Mouse (Mus musculus) thymus, postnatal 14 days (tissue): ENCODE data around the gene Ankub1.

Source experiments
- DNase-seq: peaks from one replicate; pipeline ENCODE4 v3.0.0; 2021

The Ankub1 gene

DNA sequence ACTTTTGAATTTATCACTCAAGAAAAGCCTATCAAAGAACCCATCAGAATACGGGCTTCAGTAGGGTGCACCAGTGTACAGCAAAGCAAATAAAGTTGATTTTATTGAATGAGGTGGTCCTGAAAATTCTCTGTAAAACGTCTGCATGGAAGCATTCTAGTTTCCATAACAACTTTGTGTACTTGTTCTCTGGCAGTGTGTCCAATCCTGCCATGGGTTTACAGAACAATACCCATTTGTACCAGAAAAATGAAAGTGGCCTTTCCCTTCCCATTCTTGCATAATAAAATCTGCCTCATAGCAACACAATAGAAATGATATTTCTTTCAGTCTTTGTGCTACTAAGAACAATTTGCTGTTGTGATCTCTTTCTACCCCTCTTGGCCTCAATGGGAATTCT lies at the start of gene Ankub1:
Ankub1 (minus strand) TSS at position 81 of the 400 bp plus-strand sequence.
- DNase-seq, result no peak

DNA sequence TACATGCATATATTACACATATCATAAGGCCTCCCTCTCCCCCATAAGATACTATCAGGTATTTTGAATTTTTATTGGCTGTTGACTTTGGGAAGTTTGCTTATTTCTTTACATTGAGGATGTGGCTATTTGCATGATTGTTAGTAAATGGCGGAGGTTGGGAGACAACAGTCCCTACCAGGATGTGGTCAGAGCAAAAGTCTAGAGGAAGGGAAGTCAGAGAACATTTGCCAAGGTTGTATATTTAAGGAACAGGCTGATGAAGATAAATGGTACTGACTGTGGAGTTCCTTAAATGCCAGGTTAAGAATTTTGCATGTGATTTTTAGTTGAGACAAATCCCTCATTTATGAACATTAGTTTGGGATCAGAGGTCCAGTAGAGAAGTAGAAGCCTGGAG lies 47.2 kb upstream of the Ankub1 start:
- DNase-seq, result no peak

DNA sequence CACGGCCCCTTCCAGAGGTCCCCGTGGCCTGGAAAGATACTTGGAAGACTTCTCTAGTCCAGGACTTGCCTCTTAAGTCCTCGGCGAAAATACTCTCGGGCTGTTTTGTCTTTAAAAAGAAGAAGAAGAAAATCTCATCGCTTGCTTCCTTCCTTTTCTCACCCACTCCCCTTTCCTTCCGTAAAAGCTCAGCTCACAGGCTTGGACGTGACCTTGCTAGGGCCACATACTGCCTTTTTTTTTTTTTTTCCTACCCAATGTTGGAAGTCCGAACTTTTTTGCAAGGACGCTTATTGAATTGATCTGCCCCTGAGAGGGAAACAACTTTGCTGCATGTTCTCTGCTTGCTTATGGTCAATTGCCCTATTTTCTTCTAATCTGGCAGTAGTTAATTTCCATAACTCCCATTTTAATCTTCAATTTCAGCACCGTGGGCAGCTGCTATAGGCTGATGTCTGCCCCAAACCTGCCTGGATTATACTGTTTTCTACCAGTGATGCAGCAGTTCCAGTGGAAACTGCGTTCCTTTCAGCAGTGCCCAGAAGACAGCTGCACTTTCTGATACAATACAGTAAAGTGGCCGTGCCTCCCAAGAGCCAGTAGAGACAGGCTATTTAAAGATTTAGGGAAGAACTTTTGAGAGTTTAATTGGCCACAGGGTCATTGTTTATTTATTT lies 44.0 kb upstream of the Ankub1 start:
- no peak for DNase-seq

DNA sequence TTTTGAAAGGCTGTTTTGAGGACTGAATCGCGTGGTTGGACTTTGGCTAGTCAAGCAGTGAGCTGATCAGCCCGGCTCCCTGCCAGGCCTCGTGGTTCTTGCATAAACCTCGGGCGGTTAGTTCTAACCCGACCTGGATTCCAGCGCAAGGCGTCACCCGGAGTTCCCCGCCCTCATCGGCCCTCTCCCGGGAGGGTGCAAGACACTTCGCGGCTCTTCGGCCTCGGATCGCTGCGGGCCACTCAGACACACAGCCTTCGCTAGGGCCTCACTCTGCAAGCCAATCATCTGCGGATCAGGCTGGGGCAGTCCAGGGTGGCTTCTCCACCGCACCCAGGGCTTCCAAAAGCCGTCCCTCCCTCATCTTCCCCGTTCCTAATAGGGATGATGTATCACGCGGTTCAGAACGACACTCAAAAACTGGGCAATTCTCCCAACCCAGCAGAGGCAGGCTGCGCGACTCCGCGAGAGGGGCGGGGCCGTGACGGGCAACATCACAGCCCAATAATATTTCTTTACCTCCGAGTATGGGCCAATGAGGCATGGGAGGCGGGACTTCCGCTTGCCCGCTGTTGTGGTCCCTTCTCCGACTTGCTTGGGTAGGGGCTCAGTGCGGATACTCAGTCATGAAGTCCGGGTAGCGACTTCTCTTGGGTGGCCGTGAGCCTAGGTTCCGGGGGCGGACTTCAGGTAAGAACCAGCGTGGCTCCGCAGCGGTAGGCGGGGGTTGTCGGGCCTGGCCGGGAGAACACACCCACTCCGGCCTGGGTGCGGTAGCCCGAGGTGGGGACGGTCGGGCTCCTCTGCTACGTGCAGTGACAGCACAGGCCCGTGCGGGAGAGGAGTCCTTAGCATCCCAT lies 43.1 kb upstream of the Ankub1 start, which contains the start of gene Rnf13:
Rnf13 (plus strand) TSS at position 552 of the 860 bp plus-strand sequence.
- peak; percentile 96 for DNase-seq

DNA sequence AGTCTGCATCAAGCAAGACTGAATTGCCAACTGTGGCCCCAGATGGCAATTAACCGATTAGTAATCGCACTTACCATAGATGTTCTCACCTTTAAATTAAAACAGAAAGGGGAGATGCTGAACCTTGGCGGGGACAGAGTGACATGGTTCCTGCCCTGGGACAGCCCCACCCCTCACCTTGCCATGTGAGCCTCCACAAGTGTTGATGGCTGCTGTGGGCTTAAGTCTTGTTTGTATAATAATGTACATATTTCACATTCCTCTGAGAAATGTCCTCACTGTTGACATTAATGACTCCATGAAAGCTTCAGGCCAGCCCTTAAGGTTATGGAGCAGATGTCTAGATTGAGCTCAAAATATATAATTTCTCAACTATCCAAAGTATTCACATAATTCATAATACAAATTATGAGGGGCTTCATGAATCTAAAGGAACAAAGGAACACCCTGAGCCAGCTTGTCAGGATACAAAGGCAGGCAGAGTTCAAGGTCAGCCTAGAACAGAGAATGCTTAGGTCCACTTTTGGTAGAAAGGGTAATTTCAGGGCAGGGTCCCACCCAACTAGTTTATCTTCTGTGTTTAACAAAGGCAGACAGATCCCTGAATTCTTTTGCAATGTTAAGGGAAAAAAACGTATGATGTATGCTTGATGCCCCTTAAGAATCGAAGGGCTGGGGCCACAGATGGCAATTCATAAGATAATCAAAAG lies 39.8 kb upstream of the Ankub1 start:
- DNase-seq, result no peak

DNA sequence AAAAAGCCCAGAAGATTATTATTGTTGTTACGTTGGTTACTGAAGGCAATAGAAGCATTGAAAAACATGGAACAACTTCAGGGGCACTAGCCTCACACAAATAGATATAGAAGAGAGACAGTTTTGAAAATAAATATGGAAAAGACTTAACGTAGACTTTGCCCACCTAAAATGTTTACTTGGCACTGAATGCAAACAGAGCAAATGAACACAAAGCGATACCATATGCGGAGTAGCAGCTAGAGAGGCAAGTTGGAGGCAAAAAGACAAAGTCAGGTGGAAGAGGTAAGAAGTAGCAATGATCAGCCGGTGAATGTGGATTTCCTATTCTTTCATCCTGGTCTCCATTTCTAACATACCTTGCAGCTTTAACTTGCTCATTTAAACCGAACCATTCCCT lies 21.6 kb upstream of the Ankub1 start:
- DNase-seq, result no peak

DNA sequence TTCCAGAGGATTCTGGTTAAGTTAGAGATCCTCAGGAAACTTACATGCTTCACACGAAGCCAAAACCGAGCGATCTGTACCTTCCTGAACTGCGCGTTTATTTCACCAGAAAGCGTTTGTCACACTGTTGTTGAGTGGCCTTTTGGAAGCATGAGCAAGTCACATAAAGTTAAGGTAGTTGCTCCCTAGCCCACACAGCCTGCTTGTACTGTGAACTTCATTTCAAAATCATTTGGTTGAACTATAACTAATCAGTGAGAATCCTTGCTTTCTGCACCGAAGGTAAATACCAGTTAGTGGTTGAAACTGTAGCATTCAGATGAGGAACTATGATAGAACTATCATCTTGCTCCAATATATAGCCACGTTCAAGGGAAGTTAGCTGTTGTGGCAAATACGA lies 4.2 kb upstream of the Ankub1 start:
- DNase-seq, result no peak

DNA sequence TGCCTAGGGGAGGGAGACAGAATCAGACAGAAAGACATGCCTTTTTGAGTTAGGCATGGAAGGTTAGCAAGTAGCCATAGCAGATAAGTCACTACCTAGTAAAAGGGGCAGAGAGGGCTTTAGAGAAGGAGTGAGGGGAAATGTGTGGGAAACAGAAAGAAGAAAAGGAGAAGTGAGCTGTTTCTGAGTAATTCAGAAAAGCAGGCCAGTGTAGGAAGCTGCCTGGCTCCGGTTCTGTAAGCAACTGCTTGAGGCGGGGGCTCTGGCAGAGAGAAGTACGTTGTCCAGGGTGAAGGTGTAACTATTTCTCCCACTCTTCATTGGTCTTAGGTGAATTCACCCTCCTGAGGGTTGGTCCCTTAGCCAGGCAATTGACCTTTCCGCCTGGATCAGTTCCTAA lies 3.6 kb upstream of the Ankub1 start:
- DNase-seq, result no peak

DNA sequence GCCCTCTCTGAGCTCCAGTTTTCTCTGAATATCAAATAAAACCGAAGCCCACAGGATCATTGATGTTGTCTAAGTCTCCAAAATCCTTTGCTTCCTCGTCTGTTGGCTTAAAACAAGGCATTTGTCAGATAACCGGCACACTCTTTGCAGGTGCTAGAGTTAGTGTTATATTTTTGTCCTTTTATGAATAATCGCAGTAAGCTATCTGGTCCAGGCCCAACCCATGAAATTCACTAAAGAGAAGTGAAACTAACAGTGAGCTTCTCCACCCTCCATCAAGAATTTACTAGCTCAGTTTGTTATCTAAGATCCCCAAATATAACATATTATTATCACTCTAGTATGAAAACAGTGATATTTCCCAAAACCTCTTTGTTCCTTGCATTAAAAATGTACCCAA lies 827 bp downstream of the Ankub1 start:
- DNase-seq, result no peak

DNA sequence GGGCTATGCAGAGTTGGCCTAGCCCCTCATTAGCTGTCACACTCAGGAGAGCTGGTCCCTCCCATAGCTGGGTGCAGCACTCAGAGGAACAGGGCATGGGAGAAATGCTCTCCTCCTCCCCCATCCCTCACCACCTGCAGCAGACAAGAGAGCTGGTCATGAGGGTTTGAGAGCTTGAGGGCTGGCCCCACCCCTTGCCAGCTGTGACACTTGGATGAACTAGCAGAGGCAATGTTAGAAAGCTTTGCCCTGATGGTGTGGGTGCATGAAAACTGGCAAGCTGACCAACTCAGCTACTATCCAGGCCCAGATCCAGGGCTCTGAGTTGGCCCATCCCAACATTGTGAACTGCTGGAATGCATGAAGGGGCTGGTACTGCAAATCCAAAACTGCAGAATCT lies 14.8 kb downstream of the Ankub1 start:
- DNase-seq, result no peak

DNA sequence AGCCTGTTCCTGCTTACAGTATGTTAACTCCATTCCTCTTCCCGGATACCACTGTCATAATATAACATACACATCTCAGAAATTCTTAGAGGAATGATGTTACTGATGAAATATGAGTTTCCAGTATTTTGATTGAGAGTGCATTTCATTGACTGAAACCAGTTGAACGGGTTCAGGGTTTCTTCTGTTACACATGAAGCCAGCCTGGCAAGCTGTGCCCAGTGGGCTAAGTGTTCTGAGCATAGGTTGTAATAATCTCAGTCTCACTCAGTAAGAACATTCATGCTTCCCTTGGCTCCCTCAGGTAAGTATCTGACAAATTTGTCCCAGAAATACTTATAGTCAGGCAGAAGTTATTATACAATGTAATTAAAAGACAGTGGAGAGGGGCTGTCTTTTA lies 18.5 kb downstream of the Ankub1 start:
- DNase-seq, result no peak

DNA sequence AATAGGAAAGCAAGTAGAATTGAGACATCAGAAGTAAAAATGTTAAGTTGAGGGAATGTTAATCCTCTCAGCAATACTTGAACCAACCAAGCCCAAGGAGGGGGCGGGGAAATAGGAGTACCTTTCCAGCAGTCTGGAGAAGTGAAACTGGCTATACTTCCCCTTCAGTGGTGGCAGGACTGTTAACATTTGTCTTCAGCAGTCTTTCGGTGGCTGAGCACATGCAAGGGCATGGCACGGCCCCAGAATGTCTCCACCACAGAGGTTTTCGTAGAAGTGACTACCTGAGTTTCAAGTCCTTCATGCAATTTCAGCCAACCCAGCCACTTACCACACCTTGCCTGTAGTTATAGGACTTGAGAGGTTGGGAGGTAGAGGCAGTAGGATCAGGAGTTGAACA lies 19.0 kb downstream of the Ankub1 start:
- DNase-seq, result no peak

DNA sequence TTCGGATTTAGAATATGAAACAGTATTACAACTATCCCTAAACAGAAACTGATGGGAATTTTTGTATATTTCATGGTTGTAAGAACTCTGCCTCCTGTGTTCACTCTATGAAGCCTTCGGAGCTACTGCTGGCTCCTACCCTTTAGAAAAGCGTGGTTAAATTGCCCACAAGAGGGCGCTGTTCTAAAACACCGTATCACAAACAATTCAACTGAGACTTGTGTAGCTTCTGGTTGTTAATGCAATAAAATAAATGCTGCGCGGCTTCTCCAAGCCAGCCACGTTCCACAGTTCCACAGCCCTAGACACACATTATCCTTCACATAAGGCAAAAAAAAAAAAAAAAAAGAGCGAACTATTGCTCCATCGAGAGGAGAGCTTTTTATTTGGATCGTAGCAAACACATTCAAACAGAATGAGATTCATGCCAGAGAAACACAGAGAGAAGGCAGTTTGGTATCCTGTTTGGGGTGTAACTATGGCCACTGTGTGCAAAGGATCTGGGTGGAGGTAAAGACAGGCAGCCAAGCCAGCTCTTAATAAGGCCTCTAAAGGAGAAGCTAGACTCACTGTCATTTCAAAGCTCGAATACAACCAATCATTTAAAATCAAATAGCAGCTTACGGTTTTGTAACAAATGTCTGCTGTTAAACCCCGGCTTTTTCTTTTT lies 25.4 kb downstream of the Ankub1 start:
- peak; percentile 56 for DNase-seq

DNA sequence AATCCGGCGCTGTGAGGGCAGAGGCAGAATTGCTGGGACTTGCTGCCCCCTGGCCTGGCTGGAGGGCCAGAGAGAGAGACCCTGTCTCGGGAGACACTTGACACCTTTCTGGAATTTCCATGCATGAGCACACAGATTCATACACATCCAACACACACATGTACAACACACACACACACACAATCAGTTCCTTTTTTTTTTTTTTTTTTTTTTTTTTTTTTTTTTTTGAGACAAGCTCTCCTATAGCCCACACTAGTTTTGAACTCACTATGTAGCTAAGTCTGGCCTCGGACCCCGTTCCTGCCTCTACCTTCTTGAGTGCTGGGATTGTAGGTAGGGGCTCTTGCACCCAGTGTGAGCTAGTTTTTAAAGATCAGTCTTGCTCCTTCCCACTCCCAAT lies 26.7 kb downstream of the Ankub1 start:
- no peak for DNase-seq

DNA sequence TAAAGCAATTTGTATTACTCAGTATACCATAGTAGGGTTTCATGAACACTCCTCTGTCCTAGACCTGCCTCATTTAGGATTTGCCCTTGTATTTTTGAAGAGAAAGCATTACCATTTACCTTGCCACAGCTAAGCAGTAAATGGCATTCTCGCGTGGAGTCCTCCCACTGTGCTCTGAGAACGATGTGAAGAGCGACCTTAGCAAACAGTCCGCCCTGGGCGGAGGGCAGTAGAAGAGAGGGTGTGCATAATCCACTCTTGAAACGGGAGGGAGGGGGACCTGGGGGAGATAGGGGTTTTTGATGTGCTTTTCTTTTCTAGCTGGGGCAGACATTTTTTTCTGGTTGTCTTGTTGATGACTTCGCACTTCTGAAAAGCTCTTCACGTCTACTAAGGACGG lies 27.9 kb downstream of the Ankub1 start:
- DNase-seq, result no peak

DNA sequence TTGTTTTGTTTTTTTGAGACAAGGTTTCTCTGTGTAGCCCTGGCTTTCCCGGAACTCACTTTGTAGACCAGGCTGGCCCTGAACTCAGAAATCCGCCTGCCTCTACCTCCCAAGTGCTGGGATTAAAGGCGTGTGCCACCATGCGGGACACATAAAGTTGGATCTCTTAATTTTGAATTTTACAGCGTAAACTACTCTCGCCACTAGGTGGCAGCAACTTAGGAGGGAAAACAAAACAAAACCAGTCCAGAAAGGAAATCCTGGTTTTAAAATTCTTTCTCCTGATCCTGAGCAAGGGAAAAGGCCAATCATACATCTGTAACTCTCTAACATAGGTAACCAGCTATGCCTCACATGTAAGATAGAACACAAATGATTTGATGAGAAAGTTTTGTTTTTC lies 28.9 kb downstream of the Ankub1 start:
- DNase-seq, result peak; percentile 44

DNA sequence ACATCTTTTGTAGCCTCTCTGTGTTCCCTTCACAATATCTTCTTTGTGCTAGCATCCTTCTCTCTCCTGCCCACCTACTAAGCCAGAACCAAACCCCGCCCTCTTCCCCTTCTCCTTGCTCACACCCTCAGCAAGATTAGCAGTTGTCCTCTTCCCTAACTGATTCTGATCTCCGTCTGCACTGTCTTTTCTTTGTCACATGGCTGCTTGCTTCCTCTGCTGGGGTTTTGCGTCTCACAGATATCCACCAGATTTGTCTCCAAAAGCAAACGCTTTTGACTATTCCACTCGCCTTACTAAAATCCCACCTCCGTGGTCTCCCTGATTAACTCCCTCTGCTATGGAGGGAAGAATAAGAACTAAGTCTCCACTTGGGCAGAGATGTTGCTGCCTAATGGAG lies 34.0 kb downstream of the Ankub1 start:
- DNase-seq, result no peak

DNA sequence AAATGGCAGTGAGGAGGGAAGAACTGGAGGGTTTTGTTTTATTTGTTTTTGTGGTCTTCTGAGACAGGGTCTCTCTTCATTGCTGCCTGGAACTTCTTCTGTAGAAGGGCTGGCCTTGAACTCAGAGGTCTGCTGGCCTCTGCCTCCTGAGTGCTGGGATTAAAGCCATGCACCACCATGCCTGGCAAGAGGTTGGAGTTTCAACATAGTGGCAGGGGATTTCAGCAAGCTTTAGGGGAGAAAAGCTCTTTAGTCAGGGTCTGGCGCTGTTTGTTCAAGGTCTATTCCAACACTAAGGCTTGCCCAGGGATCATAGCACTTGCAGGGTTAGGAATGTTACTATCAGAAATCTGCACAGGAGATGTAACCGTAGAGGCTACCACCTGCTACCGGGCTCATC lies 39.0 kb downstream of the Ankub1 start:
- no peak for DNase-seq

DNA sequence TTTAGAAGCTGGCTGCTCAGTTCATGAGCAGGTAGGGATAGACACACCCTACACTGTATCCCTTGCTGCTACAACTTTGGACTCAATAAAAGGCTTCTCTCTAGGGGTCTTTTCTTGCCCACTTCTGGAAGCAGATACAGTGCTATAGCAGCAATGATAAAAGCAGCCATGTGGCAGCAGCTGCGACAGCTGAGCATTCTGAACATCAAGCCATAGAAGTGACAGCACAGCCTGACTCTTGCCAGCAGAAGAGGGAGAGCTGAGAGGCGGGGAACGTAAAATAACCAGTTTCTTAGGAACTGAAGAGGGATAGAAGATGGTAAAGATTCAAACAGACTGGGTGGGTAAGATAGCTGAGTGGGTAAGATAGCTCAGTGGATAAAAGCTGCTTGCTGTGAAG lies 40.1 kb downstream of the Ankub1 start:
- DNase-seq, result no peak

DNA sequence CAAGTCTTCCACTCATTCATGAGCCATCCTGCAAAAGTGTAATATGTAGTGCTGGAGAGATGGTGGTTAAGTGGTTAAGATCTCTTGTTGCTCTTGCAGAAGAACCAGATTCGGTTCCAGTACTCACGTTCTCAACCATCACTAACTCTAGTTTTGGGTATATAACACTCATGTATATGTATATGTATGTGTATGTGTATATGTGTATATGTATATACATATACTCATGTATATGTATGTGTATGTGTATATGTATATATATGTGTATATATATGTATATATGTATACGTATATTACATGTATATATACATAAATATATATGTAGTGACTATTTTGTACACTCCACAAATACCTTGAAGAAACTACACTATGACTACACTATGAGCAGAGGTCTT lies 40.7 kb downstream of the Ankub1 start:
- DNase-seq, result no peak

DNA sequence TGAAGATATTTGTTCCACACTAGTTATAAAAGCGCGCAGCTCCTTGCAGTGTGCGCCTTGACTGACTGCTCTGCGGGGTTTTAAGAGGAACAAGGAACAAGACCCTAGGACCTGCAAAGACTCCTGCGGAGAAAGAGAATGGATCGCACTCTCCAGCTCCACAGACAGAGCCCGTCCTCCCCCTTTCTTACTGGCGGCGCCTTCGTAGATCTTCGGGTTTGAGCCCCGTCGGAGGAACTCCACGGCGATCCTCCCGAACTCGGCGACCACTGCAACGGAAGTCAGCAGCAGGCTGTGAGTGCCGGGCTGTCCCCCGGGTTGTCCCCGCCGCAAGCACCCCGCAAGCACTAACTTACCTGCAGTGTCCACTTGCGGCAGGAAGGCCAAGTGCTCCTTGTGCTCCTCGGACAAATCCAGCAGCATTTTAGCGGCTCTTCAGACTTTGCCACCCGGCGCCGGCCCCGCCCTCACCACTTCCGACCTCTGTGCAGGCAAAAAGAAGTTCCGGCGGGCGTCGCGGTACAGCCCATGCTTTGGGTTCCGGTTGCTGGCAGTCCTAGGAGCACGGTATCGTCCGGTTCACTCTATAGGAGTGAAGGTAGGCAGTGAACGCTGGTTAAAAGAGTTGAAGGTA lies 41.3 kb downstream of the Ankub1 start, which contains the start of gene Commd2:
Commd2 (minus strand) TSS at position 485 of the 634 bp plus-strand sequence.
- peak; percentile 91 for DNase-seq

DNA sequence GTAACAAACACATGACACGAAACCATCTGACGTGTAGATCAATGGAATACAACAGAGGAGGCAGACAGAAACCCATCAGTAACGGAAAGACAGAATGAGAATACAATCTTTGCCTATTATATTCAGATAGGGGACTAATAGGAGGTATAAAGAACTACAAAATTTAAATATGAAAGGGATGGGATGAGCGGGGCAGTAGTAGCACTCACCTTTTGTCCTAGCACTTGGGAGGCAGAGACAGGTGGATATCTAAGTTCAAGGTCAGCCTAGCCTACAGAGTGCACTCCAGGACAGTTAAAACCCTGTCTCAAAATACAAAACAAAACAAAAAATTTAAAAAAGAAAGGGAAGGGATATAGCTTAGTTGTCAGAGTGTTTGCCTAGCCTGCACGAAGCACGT lies 49.4 kb downstream of the Ankub1 start:
- DNase-seq, result no peak

DNA sequence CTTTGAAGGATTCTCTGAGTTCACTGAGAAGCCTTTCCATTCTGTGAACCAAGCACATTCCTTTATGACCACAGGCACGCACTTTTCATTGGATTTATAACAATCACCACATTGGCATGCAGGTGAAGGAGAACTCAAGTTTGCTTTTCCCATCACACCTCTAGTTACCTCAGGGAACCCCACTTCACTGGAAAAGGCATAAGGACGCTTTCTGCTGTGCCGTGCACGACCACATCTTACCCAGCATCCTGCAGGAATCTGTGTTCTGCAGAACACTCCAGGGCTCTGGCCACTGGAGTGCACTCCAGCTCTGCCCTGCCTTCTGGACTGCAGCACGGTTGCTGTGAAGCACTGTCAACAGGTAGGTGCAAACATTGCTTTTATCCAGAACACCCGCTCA lies 55.0 kb downstream of the Ankub1 start:
- DNase-seq, result no peak
